Mouse (Mus musculus) MEL (cell line): ENCODE results near the gene Tnrc6c.

ENCODE experiments used
- EP300 ChIP-seq, 2 experiments: IDR thresholded peaks; 2 replicates each; pipeline ENCODE4 v1.6.1; 2011; ENCODE audit warnings: improper control_type of control experiment in 2 of 2, low read length in 2 of 2, low read depth in 1 of 2, mild to moderate bottlenecking in 1 of 2
- ZKSCAN1 ChIP-seq: IDR thresholded peaks from 2 replicates; pipeline ENCODE4 v1.6.1; 2012; ENCODE audit warnings: low read depth, mild to moderate bottlenecking, inconsistent platforms, low read length, improper control_type of control experiment, moderate library complexity

- TF ChIP-seq ZKSCAN1 (no peak), EP300 (IDR thresholded peaks at IDR 0.05; ENCODE audit: low read depth in 1 of 2, low read length in 2 of 2) (no peak)
These were observed 1.2 kb upstream of the Tnrc6c start for GRCm38 (mm10) chr11:117652907-117653306.
